Mouse (Mus musculus): ENCODE results near the gene Polr2i.
"Not testable (repeated sequence)": the region's sequence is repeated elsewhere in the genome, so short reads cannot be mapped to it uniquely, and the experiment has no call there.

The Polr2i gene

DNA sequence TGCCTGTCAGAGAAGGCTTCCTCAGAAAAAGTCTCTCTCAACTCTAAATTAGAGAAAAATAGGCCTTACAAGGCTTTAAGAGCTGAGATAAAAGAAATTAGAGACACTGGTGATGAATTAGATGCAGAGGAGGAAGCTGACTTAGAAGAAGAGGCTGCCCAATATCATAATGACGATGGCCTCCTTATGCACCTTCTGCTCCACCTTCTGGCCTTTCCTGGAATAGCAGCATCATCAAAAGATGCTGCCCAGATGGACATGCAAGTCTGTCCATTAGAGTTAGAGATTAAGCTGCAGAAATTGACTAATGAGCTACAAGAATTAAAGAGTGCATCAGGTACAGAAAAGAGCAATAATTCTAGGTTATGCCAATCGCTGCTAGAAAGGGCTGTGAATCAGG, 26.4 kb upstream of the Polr2i start:
- peak; percentile 65 for DNase-seq

DNA sequence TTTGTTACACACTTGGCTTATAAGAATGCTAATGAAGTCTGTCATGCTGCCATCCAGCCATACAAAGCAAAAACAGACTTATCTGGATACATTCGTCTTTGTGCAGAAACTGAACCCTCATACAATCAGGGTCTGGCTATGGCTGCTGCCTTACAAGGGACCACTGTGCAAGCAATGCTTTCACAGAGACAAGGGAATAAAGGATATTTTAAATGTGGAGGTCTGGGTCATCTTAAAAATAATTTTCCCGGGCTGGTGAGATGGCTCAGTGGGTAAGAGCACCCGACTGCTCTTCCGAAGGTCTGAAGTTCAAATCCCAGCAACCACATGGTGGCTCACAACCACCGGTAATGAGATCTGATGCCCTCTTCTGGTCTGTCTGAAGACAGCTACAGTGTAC, 25.4 kb upstream of the Polr2i start:
- not testable (repeated sequence) for DNase-seq

DNA sequence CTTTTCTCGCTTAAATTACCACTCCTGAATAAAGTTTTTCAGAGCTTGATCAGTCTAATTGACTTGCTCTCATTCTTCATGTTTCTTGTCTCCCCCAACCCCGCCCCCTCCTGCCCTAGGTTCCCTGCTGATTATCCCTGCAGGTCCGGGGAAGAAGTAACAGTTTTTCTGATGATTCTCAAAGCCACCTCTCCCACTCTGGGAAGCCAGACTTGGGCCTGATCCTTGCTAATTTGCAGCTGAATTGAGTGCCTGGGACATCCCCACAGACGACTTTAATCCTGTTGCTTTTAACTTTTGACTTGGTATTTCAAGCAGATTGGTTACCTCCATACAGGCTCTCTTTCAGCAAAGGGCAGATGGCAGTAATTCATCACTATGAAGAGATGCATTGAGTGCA, 20.7 kb upstream of the Polr2i start:
- DNase-seq, result no peak

DNA sequence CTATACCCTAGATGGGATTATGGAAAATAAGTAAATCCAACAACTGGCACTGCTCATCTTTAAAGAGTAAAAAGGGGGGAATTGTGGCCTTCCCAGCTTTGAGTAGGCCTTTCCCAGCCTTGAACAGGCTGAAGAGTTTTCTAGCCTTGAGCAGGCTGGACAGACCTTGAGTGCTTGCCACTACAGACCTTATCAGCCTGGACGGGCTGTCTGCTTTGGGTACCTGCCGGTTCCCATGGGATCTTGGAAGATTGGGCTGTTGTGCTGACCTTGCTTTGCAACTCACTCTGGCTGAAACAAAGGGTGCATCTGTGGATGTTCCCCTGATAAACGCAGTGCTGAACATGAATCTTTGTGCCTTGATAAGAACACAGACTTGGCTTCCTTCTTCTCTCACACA, 17.9 kb upstream of the Polr2i start:
- no peak for DNase-seq

DNA sequence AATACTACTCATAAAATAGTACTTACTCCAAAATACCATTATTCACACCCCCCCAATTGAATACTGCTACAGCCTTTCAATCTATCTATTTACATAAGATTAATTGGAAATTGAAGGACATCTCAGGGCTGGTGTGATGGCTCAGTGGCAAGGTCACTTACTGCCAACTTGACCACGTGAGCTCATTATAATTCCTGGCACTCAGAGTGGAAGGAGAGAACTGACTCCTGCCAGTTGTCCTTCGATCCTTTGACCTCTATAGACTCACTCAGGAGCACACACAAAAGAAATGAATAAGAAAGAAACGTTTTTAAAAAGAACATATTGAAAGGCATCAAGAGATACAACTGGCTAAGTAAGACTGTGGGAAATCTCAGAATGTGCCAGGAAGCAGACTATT, 15.9 kb upstream of the Polr2i start:
- DNase-seq, result no peak

DNA sequence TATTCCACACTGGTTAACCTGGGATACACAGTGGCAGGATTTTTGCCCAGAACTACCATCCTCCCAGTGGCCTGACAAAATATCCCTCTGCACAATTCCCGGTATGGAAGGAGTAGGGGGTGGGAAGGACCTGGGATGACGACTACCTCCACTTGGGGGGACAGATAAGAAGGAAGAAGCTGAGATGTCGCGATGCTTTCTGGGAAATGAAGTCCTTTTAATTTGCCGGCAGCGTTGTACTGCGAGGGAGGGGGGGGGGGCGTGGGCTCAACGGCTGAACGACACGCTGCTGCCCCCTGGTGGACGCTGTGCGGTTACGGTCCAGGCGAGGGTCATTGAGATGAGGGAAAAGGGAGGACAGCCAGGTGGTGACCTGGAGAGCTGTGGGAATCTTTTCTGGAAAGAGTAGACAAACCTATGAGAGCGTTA, 15.0 kb upstream of the Polr2i start:
- peak; percentile 84 for DNase-seq

DNA sequence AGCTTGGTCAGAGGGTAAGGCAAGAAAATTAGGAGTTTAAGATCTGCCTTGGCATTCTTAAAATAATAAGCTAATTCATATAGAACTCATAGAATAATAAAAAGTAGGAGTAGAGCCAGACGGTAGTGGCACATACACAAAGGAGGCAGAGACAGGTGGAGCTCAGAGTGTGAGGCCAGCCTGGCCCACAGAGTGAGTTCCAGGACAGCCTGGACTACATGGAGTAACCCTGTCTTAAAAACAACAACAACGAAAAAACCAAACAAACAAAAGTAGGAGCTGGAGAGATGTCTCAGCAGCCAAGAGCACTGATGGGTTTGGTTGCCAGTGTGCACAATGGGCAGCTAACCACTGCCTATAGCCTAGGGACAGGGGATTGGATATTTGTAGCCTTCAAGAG, 14.5 kb upstream of the Polr2i start:
- DNase-seq, result no peak

DNA sequence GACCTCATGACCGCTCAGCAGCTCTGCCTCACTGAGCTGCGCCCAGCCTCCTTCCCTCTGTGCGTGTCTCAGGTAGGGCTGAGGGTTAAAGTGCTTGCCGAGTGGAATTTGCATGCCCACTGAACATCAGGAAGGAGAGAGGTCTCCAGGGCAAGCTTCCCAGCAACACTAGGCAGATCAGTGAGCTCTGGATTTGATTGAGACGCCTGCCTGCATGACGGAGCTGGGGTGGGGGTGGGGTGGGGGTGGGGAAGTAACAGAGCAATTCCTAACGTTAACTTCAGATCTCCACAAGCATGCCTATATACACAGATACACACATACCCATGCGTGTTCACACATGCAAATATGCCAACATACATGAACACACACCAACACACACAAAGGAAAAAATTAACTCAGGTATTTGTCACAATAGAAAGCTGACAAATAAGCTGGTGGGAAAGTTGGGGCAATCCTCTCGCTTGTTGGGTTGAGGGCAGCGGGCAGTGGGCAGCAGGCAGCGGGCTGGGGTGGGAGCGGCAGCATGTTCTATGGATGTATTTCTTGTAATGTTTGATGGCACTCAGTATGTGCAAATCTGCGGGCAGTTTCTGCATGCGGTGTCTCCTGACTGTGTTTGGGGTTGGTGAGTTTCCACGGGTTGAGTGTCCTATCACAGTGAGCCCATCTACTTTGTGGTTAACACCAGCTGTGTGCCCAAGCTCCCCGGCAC, 12.3 kb upstream of the Polr2i start:
- peak; percentile 61 for DNase-seq

DNA sequence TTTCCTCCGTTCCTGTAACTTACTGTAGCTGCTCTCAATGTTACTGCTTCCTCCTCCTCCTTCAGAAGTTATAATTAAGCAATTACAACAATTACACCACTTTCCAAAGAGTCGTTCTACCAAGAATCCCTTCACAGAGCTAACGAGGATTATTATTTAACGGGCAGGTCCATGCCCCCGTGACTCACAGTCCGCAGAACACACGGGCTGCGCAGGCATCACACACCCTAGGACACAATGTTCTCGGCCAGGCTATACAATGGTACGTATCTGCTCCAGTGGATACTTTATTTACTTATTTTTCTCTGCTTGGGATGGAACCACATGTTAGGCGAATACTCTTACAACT, 11.8 kb upstream of the Polr2i start:
- DNase-seq, result no peak

DNA sequence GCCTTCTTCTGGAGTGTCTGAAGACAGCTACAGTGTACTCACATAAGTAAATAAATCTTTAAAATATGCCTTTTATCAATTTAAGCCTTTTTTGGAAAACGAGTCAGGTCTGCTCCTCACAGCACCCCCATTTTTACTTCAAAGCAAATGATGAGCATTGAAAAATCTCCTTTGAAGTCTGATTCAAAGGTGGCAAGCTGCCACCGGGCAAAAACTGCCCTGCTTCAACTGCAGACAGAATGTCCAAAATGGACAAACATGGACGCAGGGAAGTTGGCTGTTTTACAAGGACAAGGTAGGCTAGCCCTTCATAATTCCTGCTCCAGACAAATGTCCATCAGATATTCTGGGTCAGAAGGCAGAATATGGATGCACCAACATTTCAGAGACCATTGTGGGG, 10.3 kb upstream of the Polr2i start:
- DNase-seq, result no peak

DNA sequence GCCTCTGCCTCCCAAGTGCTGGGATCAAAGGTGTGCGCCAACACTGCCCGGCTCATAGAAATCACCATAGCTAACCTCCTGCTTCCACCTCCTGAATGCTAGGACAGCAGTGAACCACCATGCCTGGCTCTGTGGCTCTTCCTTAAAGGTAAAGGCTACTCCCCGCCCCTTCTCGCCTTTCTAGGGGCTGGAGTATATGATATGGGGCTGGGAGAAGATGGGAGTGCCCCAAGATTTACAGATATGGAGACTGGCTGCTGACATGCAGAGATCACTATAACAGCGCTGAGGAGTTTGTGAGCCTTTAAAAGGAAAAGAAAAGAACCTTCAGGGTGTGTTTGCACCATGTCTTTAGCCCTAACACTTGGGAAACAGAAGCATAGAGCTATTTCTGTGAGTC, 9.5 kb upstream of the Polr2i start:
- DNase-seq, result peak; percentile 26

DNA sequence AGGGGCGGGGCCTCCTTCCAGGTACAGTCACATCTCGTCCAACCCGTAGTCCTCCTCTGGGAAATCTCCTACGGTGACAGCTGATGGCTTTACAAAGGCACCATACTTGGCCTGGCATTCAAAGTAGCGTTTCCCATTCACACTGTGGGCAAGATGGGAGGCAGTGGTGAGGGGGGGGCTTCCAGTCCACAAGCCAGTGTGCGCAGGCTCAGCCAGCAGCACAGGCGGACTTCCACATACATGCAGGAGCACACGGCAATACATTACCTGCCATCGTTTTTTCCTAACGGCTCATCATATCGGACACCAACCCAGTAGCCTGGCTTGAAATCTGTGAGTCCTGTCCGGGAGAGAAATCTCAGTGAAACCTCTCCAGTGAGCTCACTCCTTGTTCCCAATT, 7.5 kb upstream of the Polr2i start:
- DNase-seq, result no peak

DNA sequence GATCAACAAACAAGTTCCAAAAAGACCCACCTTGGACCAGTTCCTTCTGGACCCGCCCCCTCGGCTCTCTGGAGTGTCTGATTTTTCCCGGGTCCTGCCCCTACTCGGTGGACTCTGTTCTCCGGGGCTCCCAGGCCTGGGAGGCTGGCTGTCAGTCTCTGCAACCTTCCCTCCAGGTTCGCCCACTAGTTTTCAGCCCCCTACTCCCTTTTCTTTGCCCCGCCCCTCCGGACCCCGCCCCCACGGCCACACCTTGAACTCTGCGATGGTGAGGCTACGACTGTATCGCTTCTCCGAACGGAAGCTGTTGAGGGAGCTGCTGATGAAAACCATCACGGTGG, 450 bp upstream of the Polr2i start:
- no peak for DNase-seq

DNA sequence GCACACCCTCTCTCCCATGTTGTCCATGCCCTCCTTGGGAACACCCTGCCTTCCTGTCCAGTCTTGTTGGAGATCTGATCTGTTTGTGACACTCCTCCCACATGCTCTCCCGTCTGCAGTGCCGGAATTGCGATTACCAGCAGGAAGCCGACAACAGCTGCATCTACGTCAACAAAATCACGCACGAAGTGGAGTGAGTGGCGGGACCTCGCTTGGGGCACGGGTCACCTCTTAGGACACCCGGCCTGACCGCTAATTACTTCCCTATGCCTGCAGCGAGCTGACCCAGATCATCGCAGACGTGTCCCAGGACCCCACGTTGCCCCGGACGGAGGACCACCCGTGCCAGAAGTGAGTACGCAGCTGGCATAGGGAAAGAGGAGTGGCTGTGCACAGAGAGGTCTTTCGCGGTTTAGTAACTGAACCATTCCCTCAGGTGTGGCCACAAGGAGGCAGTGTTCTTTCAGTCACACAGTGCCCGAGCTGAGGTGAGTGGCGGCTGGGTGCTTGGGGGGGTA, 942 bp downstream of the Polr2i start:
- DNase-seq, result peak; percentile 73

DNA sequence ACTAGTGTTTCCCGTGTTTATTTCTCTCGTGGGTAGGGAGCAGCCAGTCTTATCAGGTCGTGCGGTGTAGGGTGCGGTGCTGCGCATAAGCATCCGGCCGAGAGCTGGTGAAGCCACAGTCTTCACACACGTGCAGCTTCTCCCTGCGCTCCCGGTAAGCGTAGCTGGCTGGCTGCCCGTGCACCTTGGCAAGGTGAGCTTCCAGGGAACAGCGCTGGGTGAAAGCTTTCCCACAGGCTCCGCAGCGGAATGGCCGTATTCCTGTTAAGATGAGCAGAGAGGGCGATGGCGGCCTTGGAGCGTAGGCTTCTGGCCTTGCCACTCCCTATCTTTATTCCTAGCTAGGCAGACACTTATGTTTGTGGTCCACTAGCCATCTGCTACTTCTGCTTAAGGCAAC, 1.6 kb downstream of the Polr2i start:
- DNase-seq, result no peak

DNA sequence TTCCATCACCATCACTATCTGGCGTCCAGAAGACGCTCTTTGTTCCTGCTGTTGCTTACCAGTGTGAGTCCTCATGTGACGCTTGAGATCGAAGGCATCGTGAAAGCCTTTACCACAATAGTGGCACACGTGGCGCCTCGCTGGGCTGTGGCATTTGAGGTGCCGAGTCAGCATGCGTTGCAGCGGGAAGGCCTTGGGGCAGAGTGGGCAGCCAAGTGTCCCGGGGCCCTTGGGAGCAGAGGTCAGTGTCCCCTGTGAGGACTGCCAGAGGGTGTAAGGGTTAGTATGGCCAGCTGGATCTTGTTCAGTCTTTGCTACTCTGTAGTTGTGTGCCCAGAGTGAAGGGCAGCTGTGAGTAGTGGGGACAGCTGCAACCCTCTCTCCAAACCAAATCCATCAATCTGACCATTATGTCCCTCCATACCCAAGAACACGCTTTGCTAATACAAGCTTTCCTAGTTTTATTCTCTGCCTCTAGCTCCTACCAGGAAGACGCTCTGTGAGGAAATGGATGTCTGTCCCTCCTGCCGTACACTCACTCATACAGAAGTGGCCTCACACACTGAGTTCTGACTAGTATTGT, 2.6 kb downstream of the Polr2i start:
- DNase-seq, result no peak

DNA sequence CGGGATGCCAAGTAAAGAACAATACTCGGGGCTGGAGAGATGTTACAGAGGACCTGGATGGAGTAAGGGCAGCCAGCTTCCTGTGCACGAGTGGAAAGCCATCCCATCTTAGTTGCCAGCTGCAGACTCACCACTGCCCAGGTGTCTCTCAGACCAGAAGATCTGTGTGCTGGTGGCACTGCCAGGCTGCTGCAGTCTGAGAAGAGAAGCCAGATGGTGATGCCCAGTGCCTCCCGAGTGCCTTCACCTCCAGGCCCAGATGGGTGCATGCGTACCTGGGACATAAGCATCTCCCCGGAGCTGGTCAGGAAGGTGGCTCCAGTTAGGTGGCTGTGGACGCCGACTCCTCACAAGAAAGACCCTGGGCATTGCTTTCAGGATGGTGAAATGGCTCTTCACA, 3.3 kb downstream of the Polr2i start:
- DNase-seq, result no peak

DNA sequence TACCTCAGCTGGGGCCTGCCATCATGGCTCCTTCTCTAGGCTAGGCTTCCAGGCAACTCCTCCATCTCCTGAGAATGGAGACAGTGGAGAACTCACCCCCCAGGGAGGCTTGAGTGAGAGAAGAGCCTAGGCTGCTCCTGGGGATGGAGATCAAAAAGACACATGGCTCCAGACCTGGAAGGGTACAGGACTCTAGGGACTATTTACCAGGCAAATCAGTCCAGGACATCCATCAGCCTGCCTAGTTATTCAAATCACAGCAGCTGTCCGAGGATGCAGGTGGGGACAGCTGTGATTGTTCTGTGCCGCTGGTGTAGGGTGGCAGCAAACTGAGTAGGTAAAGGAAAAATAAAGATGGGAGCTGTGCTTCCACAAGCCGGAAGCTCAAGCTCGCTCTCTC, 3.9 kb downstream of the Polr2i start, which contains the start of gene Ovol3:
Gene Ovol3, minus strand, starts transcription at position 101 of the 400 bp plus-strand sequence.
- DNase-seq, result no peak

DNA sequence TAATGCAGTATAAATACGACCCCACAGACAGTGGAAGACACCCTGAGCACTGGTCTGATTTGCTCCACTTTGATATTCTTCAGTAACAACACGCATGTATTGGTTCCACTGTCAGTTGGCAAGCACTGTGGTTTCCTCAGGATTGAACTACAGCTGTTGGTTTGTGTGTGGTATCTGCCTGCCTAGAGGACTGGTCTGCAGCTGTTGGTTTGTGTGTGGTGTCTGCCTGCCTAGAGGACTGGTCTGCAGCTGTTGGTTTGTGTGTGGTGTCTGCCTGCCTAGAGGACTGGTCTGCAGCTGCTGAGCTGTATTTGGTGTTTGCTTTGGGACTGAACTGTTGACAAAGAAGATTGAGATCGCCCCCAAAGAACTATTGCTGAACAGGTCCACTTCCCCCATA, 5.6 kb downstream of the Polr2i start:
- not testable (repeated sequence) for DNase-seq

DNA sequence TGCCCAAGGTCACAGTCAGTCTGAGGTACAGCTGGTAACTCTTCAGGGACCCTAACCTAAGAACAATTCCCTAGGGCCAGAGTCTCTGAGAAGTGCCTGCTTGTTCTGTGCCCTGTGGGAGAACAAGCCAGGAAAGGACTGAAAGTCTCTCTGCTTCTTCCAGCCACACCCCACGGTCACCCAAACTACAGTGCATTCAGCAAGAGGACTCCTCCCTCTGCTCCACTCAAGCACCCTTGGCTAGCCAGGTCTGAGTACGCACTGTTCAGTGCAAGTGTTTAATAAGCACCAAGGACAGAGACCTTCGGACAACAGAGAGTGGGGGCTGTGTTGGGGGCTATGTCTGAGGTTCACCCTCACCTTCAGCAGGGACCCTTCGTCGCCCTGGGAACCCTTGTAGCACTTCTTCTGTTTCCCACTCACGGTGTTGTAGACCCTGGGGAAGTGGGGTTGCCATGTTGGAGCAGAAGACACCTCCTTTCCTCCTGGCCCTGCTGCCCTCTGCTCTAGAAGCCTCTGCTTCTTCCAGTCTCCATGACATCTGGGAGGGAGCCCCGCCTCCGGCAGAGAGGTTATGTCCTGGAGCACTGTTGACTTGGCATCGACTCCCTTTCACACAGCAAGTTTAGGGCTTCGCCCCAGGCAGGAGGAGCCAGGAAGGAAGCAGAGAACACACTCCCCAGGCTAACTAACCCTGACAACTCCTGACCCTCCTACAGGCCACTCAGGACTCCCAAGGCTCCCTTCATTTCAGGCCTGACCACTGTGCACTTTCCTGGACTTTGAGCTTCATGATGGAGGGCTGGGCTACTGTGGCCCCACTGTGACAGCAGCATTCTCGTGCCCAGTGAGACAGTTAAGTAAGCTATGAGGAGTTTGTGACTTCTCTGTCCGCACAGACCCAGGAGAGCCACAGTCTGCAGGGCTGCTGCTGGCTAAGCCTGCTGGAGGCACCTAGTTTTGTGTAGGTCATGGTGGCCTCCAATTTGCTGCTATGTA, 20.5 kb downstream of the Polr2i start:
- no peak for DNase-seq

DNA sequence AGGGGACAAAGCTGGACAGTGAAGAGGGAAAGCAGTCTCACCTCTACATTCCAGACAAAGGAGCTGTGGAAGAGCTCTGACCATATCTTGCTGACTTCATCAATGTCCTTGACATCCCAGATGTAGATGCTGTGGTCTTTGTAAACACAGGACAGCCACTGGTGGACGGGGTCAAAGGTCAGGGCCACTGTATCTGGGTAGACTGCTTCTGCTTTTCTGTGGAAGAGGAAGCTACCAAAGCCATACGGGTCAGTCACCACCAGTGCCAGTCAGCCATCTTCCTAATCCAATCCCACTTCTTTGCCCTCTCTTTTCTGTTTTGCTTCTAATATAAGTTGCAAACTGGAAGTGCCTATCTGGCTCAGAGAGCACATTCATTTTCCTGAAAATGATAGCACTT, 33.3 kb downstream of the Polr2i start:
- DNase-seq, result no peak

DNA sequence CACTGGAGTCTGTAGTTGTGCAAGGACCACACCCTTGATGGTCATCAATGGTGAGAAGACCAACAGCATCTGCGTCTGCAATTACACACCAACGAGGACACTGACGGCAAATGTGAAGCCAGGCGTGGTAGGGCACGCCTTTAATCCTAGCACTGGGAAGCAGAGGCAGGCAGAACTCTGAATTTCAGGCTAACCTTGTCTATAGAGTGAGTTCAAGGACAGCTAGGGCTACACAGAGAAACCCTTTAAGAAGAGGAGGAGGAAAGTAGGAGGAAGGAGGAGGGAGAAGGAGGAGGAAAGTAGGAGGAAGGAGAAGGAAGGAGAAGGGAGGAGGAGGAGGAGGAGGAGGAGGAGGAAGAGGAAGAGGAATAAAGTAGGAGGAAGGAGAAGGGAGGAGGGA, 33.8 kb downstream of the Polr2i start:
- no peak for DNase-seq

DNA sequence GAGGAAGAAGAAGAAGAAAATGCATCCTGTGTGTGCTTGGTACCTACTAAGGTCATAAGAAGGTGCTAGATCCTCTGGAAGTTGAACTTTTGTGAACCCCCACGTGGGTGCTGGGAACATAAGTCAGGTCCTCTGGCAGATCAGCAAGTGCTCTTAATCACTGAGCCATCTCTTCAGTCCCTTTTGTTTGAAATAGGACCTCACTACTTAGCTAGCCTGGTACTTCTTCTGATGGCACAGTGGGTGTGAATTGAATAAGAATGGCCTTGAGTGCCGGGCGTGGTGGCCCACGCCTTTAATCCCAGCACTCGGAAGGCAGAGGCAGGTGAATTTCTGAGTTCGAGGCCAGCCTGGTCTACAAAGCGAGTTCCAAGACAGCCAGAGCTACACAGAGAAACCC, 34.2 kb downstream of the Polr2i start:
- no peak for DNase-seq

DNA sequence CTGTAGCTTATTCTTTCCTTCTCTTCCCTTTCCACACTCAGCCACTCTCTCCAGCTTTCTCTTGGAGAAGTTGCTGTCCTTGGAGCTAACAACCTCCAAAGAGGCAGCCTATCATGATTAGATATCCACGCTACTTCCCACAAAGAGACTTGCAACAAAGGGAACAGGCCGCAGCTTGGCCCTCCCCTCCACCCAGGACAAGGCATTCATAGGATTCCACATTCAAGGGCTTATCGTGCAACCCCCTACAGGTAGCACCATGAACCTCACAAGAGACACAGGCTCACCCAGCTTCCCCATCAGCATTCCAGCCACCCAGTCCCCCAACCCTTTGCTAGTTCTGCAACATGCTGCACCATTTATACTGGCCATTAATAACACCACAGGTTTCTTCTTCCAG, 35.0 kb downstream of the Polr2i start:
- DNase-seq, result no peak
